Mouse (Mus musculus) liver, adult 2 months (tissue): Measurements from ENCODE around the gene Trpv4.

Source experiments
- CTCF ChIP-seq: fragments of 200-500 bp; IDR thresholded peaks from 2 replicates; pipeline ENCODE4 v1.5.1; 2011; ENCODE audit warnings: low read depth, low read length, control low read depth
- POLR2A ChIP-seq: fragments of 200-500 bp; IDR thresholded peaks from 2 replicates; pipeline ENCODE4 v1.6.1; 2011; ENCODE audit warnings: low read length, control low read depth; ENCODE audit not compliant: insufficient read depth; ENCODE audit errors: extremely low read depth

DNA sequence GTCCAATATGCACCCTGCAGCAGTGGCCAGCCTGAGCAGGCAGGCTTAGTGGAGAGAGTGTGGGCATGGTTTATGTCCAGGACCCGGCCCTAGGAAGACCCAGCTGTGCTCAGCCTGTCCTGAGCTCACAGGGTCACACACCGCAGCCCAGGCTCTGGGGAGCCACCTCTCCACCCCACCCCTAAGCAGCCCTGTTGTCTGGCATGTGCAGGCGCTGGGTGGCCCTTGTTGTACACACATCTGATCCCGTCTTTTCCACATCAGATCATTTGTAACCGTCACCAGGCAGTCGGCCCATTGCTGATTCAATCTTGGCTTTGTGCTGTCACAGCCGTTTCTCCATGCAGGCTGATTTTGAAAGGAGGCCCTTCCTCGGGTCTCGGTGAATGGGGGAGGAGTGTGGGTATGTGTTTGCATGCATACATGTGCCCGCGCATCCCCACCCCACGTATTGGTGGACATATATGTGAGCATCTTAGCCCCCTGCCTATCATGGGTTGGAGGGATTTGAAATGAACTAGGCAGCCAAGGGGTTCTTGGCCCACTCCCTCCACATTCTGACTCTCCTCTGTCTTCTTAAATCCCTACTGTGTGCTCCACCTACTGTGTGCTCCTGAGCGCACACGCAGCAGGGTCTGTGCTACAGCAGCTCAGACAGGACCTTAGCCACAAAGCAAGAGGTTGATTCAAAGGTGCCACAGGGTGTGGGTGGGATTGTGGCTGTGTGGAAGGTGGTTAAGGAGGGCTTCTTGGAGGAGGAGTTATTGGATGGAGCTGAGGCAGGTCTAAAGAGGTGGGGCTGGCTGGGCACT is 73.7 kb downstream of the Trpv4 start:
- TF ChIP-seq POLR2A (no peak), CTCF (no peak)
